Mouse (Mus musculus): ENCODE results near the gene Aak1.

The Aak1 gene

GRCm38 (mm10) chr6:86848915-86849644 lies at the start of gene Aak1:
Aak1 (plus strand) TSS chr6:86849517.
- peak; percentile 95 for DNase-seq (ENCODE audit: low read depth)

GRCm38 (mm10) chr6:86800467-86800866 lies 48.9 kb upstream of the Aak1 start:
- DNase-seq (ENCODE audit: low read depth), result no peak

- DNase-seq (ENCODE audit: low read depth), result no peak
These were observed 47.9 kb upstream of the Aak1 start for GRCm38 (mm10) chr6:86801431-86801830.

GRCm38 (mm10) chr6:86804646-86805045 lies 44.7 kb upstream of the Aak1 start:
- DNase-seq (ENCODE audit: low read depth), result no peak

GRCm38 (mm10) chr6:86806455-86807086 lies 42.7 kb upstream of the Aak1 start:
- peak; percentile 79 for DNase-seq (ENCODE audit: low read depth)

- DNase-seq (ENCODE audit: low read depth), result no peak
These were observed 36.4 kb upstream of the Aak1 start for GRCm38 (mm10) chr6:86812919-86813318.

- peak; percentile 78 for DNase-seq (ENCODE audit: low read depth)
These were observed 36.0 kb upstream of the Aak1 start for GRCm38 (mm10) chr6:86813341-86813740.

- DNase-seq (ENCODE audit: low read depth), result no peak
These were observed 34.4 kb upstream of the Aak1 start for GRCm38 (mm10) chr6:86814926-86815325.

- no peak for DNase-seq (ENCODE audit: low read depth)
These were observed 33.9 kb upstream of the Aak1 start for GRCm38 (mm10) chr6:86815436-86815835.

GRCm38 (mm10) chr6:86816586-86816985 lies 32.7 kb upstream of the Aak1 start:
- peak; percentile 70 for DNase-seq (ENCODE audit: low read depth)

GRCm38 (mm10) chr6:86818914-86819313 lies 30.4 kb upstream of the Aak1 start:
- DNase-seq (ENCODE audit: low read depth), result no peak

GRCm38 (mm10) chr6:86819926-86820325 lies 29.4 kb upstream of the Aak1 start:
- DNase-seq (ENCODE audit: low read depth), result no peak

- DNase-seq (ENCODE audit: low read depth), result peak; percentile 76
These were observed 28.6 kb upstream of the Aak1 start for GRCm38 (mm10) chr6:86820690-86821089.

GRCm38 (mm10) chr6:86822285-86823050 lies 26.8 kb upstream of the Aak1 start:
- DNase-seq (ENCODE audit: low read depth), result peak; percentile 70

GRCm38 (mm10) chr6:86823051-86823431 lies 26.3 kb upstream of the Aak1 start:
- no peak for DNase-seq (ENCODE audit: low read depth)

GRCm38 (mm10) chr6:86823824-86824223 lies 25.5 kb upstream of the Aak1 start:
- peak; percentile 40 for DNase-seq (ENCODE audit: low read depth)

GRCm38 (mm10) chr6:86824401-86824800 lies 24.9 kb upstream of the Aak1 start:
- DNase-seq (ENCODE audit: low read depth), result no peak

GRCm38 (mm10) chr6:86827432-86827831 lies 21.9 kb upstream of the Aak1 start:
- peak; percentile 59 for DNase-seq (ENCODE audit: low read depth)

- DNase-seq (ENCODE audit: low read depth), result no peak
These were observed 19.5 kb upstream of the Aak1 start for GRCm38 (mm10) chr6:86829768-86830167.

GRCm38 (mm10) chr6:86830738-86831500 lies 18.4 kb upstream of the Aak1 start:
- DNase-seq (ENCODE audit: low read depth), result no peak

GRCm38 (mm10) chr6:86832802-86833502 lies 16.4 kb upstream of the Aak1 start:
- DNase-seq (ENCODE audit: low read depth), result no peak

- no peak for DNase-seq (ENCODE audit: low read depth)
These were observed 10.2 kb upstream of the Aak1 start for GRCm38 (mm10) chr6:86839089-86839488.
